Mouse (Mus musculus): Measurements from ENCODE around the gene Zfyve1. TPM values are rescaled to one million over a fixed set of nuclear protein-coding genes. Genes with fewer than 3 reads are reported as not detected.

Zfyve1 gene
- total and polyA plus RNA-seq, 3 experiments: 8.0 to 8.3 TPM; not detected in 1

DNA sequence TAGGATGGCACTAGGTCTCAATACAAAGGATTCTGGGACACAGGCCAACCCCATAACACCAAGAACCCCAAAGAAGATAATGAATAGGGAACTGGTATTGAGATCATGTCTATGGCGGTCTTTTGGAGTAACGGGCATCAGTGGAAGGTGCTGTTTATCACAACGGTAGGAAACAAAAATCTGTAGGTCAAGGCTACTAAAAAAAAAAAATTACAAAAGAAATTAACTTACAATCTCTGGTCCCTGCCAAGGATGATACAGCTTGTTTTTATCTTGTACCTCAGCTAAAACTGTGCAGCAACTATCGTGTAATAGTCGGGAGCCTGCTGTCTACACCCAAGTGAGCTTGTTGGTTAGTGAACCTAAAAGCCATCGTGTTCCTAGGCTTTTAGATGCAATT, 100.3 kb downstream of the Zfyve1 start:
- Histone ChIP-seq H3K79me2 (ENCODE audit: control insufficient read depth, insufficient read depth, low read length, poor library complexity) (no peaks in the 10 kb centered on the region), H3K9ac (ENCODE audit: control insufficient read depth, low read depth, low read length, poor library complexity, severe bottlenecking) (no peak overlapping the region), H3K4me1 (ENCODE audit: control insufficient read depth in 1 of 2, insufficient read depth in 2 of 2, low read length in 2 of 2) (peaks cover 9% of the 10 kb centered on the region in 2 experiments), H3K27ac (ENCODE audit: control insufficient read depth, low read depth, low read length) (peak overlapping the region; percentile 7; the same call in 1 of the 2 replicates), H3K36me3 (ENCODE audit: control insufficient read depth in 1 of 2, insufficient read depth in 2 of 2, low read length in 2 of 2) (peaks cover 0 to 7% of the 10 kb centered on the region in 2 experiments; a peak in 2 of 4 replicates), H3K4me3 (ENCODE audit: control insufficient read depth in 1 of 2, insufficient read depth in 1 of 2, low read depth in 2 of 2, low read length in 2 of 2) (no peak overlapping the region), H3K9me3 (replicated peaks; ENCODE audit: insufficient read depth, low read length) (no peaks in the 10 kb centered on the region), H3K27me3 (ENCODE audit: control insufficient read depth in 1 of 2, insufficient read depth in 2 of 2, low read length in 2 of 2) (no peaks in the 10 kb centered on the region)
- DNase-seq (ENCODE audit: low read depth, low spot score): peak; percentile 91
- no peak for TF ChIP-seq E2F4 (IDR thresholded peaks at IDR 0.05; ENCODE audit: borderline replicate concordance, low read depth, low read length)
- TF ChIP-seq POLR2A (IDR thresholded peaks at IDR 0.05; ENCODE audit: control insufficient read depth in 1 of 2, insufficient read depth in 1 of 2, low read depth in 1 of 2, low read length in 2 of 2, poor library complexity in 1 of 2): no peak
- peak; percentile 87 for TF ChIP-seq GATA1 (IDR thresholded peaks at IDR 0.05; ENCODE audit: low read depth, low read length)
- TF ChIP-seq NELFE (IDR thresholded peaks at IDR 0.05; ENCODE audit: low read depth, low read length): no peak
- TF ChIP-seq CTCF (IDR thresholded peaks at IDR 0.05 in 2 of 3, conservative IDR thresholded peaks at IDR 0.05 in 1 of 3; ENCODE audit: control insufficient read depth in 1 of 3, insufficient read depth in 1 of 3, low read depth in 2 of 3, low read length in 3 of 3, poor library complexity in 1 of 3, severe bottlenecking in 1 of 3): no peak
- peak; percentile 89 for TF ChIP-seq TCF12 (IDR thresholded peaks at IDR 0.05; ENCODE audit: low read depth, low read length)
- TF ChIP-seq RAD21 (IDR thresholded peaks at IDR 0.05; ENCODE audit: low read depth, low read length): no peak
- no peak for TF ChIP-seq GABPA (IDR thresholded peaks at IDR 0.05; ENCODE audit: low read depth, low read length)
- no peak for TF ChIP-seq USF2 (IDR thresholded peaks at IDR 0.05; ENCODE audit: borderline replicate concordance in 1 of 2, insufficient read depth in 1 of 2, low read depth in 1 of 2, low read length in 2 of 2)
- no peak for TF ChIP-seq ZMIZ1 (IDR thresholded peaks at IDR 0.05; ENCODE audit: low read depth, low read length)
- TF ChIP-seq CHD2 (IDR thresholded peaks at IDR 0.05; ENCODE audit: low read length): no peak
- 0 out of 2 replicates have a peak, but pooled peaks have one; percentile 26 for TF ChIP-seq ZC3H11A (IDR thresholded peaks at IDR 0.05; ENCODE audit: low read depth, low read length)
- no peak; the same call in 1 of the 2 replicates for TF ChIP-seq TBP (IDR thresholded peaks at IDR 0.05; ENCODE audit: low read depth, low read length)
- TF ChIP-seq ELF1 (IDR thresholded peaks at IDR 0.05; ENCODE audit: low read depth, low read length): no peak
- no peak for TF ChIP-seq UBTF (IDR thresholded peaks at IDR 0.05; ENCODE audit: borderline replicate concordance, insufficient read depth, low read depth, low read length)
- no peak for TF ChIP-seq CHD1 (IDR thresholded peaks at IDR 0.05; ENCODE audit: low read depth, low read length)
- no peak for TF ChIP-seq POLR2AphosphoS5 (IDR thresholded peaks at IDR 0.05; ENCODE audit: borderline replicate concordance, low read depth, low read length)
- TF ChIP-seq KAT2A (conservative IDR thresholded peaks at IDR 0.05; ENCODE audit: low read depth, low read length): peak; percentile 35
- peak; percentile 63; the same call in 1 of the 2 replicates for TF ChIP-seq MYC (IDR thresholded peaks at IDR 0.05; ENCODE audit: low read depth, low read length)
- no peak for TF ChIP-seq POLR2AphosphoS2 (IDR thresholded peaks at IDR 0.05; ENCODE audit: low read length)
- TF ChIP-seq MXI1 (IDR thresholded peaks at IDR 0.05; ENCODE audit: low read depth, low read length): no peak
- TF ChIP-seq ETS1 (IDR thresholded peaks at IDR 0.05; ENCODE audit: low read depth, low read length): peak; percentile 94
- peak; percentile 26; the same call in 1 of the 2 replicates for TF ChIP-seq SMC3 (IDR thresholded peaks at IDR 0.05; ENCODE audit: low read depth, low read length)
- no peak for TF ChIP-seq ZKSCAN1 (IDR thresholded peaks at IDR 0.05; ENCODE audit: low read depth, low read length)
- TF ChIP-seq MEF2A (IDR thresholded peaks at IDR 0.05; ENCODE audit: extremely low read depth, insufficient replicate concordance, low read depth, low read length, poor library complexity, severe bottlenecking): peak; percentile 39; the same call in 1 of the 2 replicates
- peak; percentile 99 for TF ChIP-seq RCOR1 (IDR thresholded peaks at IDR 0.05; ENCODE audit: low read depth, low read length)
- TF ChIP-seq MYB (IDR thresholded peaks at IDR 0.05; ENCODE audit: low read depth, low read length): peak; percentile 97
- no peak for TF ChIP-seq USF1 (IDR thresholded peaks at IDR 0.05; ENCODE audit: low read depth, low read length)
- TF ChIP-seq BHLHE40 (IDR thresholded peaks at IDR 0.05; ENCODE audit: borderline replicate concordance, low read depth, low read length): peak; percentile 65
- 0 out of 2 replicates have a peak, but pooled peaks have one; percentile 53 for TF ChIP-seq MAZ (IDR thresholded peaks at IDR 0.05; ENCODE audit: low read depth, low read length)
- peak; percentile 81 for TF ChIP-seq SIN3A (IDR thresholded peaks at IDR 0.05; ENCODE audit: low read length)
- TF ChIP-seq EP300 (IDR thresholded peaks at IDR 0.05; ENCODE audit: low read depth in 1 of 2, low read length in 2 of 2): peak; percentile 96 to 97
- TF ChIP-seq JUND (IDR thresholded peaks at IDR 0.05; ENCODE audit: low read depth, low read length): no peak; the same call in 1 of the 2 replicates
- 0 out of 2 replicates have a peak, but pooled peaks have one; percentile 33 for TF ChIP-seq HCFC1 (IDR thresholded peaks at IDR 0.05; ENCODE audit: low read depth, low read length)
- TF ChIP-seq MAFK (IDR thresholded peaks at IDR 0.05; ENCODE audit: borderline replicate concordance, low read depth, low read length): peak; percentile 76; the same call in 1 of the 2 replicates
- TF ChIP-seq TAL1 (IDR thresholded peaks at IDR 0.05; ENCODE audit: low read length): no peak
- TF ChIP-seq MAX (IDR thresholded peaks at IDR 0.05; ENCODE audit: low read length): 0 out of 2 replicates have a peak, but pooled peaks have one; percentile 39
- peak; percentile 95 for TF ChIP-seq ZNF384 (IDR thresholded peaks at IDR 0.05; ENCODE audit: low read depth, low read length)
